Mouse (Mus musculus): ENCODE measurements at regions not wholly inside any gene's neighbourhood (a gene's known extent, or its start where the extent isn't known, plus 50 kb on each side); places are given as distances from the start of the nearest gene placed in this dataset.
"Not testable (repeated sequence)": the region's sequence is repeated elsewhere in the genome, so short reads cannot be mapped to it uniquely, and the experiment has no call there.

- no peak for DNase-seq (ENCODE audit: low spot score)
Measured at GRCm38 (mm10) chr8:56929076-56929475, 378.2 kb downstream of the Fbxo8 start.

- peak; percentile 33 for DNase-seq (ENCODE audit: low spot score)
Measured at GRCm38 (mm10) chr8:56932421-56932820, 381.5 kb downstream of the Fbxo8 start.

GRCm38 (mm10) chr8:56962186-56962585 is 358.6 kb upstream of the Hand2 start:
- DNase-seq (ENCODE audit: low spot score) = peak; percentile 48

DNA sequence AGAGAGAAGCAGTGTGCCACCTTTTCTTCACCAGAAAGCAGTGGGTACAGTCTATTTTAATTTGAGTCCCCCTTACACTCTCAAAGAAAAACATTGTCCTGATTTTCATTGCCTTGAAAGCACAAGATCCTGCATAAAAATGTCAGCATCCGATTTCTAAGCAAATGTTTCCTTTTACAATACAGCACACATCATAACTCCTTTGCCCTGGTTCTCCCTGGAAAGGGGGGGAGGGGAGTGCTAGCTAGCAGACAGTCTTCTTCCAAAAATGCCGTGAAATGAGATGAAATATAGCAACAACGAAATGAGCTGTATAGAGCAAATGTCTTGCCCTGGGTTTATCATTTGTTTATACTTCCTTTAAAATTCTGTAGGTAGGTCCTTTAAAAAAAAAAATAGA is 350.5 kb upstream of the Hand2 start:
- DNase-seq (ENCODE audit: low spot score) = no peak

GRCm38 (mm10) chr8:56978994-56979393 is 341.8 kb upstream of the Hand2 start:
- DNase-seq (ENCODE audit: low spot score) = no peak

DNA sequence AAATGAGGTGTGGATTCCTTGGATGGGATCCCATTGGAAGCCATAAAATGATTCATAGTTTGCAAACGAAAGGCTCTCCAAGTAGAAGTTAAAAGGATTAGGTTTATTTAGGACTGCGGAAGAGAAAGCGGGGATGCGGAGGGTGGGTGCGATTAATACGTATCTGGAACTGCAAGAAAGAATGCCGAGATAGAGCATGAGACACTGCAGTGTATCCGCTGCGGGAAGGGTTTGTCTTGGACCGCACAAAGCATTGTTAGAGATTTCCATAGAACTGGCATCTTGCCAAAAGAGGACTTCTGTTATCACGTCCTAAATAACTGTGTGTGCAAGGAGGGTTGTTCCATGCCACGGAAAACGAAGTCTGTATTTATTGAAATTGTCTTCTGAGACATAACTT is 341.4 kb upstream of the Hand2 start:
- DNase-seq (ENCODE audit: low spot score) = no peak

DNA sequence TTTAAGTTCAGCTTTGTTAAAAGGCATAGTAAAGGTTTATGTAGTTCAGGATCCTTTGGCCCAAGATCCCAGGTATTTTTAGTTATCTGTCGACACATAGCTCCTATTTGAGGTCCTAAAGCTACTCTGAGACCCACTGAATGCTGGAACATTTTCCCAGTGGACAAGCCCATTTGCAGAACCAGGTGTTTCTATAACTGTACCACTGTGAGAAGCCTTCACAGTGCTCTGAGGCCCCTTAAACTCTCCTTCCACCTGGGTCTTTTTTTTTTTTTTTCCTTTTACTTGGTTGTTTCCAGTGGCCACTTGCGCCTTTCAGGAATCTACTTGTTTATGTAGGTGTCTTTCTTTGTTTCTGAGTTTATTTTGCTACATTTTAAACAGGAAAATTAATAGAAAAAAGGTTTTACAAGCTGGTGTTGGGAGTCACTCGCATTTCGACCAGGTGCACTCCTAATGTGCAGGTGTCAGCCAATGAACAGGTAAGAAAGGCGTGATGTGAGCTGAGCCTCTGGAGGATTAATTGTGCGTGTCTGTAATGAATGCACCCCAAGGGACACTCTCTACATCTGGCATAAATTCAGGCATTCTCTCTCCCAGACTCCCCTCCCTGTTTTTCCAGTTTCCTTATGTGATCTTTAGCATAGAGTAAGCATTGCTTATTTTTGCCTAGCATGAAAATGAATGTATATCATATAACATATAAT is 310.3 kb upstream of the Hand2 start:
- DNase-seq (ENCODE audit: low spot score) = no peak

- DNase-seq (ENCODE audit: low spot score) = peak; percentile 17
Measured at GRCm38 (mm10) chr8:57013813-57014320, 306.9 kb upstream of the Hand2 start.

GRCm38 (mm10) chr8:57016329-57016728 is 304.5 kb upstream of the Hand2 start:
- no peak for DNase-seq (ENCODE audit: low spot score)

GRCm38 (mm10) chr8:57028096-57028495 is 292.7 kb upstream of the Hand2 start:
- DNase-seq (ENCODE audit: low spot score) = not testable (repeated sequence)

DNA sequence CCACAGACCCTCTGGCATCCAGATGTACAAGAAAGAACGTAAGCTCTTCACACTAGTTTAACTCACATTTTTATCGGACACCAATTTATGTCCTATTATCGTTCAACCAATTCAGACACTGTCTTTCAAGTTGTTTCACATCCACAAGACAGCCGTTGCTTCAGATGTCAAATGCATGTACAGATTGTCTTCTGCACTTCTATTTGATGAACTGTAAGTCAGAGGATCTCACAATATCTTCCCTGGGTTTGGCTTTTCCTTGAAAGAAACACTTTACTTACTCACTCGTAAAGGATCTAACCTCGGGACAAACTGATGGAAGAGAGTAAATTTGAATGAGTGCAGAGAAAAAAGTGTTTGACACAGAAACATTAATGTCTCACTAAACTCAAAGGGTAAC is 272.3 kb upstream of the Hand2 start:
- DNase-seq (ENCODE audit: low spot score) = no peak

DNA sequence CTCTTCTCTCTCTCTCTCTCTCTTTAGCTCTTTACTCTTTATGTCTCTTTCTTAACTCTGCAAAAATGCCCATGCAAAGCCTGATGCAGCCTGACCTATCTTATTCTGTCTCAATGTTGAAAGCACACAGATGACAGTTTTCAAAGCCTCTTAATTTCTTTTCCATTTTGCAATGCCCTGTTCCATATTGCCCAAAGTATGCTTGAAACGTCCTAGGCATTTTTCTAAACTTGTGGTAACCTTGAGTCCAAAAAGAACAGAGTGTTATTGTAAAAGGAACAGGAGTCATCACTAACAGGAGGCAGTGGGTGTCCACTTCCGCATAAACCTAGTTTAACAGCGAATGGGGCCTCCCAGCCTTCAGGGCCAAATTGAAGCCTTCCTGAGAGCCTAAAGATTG is 271.9 kb upstream of the Hand2 start:
- no peak for DNase-seq (ENCODE audit: low spot score)

DNA sequence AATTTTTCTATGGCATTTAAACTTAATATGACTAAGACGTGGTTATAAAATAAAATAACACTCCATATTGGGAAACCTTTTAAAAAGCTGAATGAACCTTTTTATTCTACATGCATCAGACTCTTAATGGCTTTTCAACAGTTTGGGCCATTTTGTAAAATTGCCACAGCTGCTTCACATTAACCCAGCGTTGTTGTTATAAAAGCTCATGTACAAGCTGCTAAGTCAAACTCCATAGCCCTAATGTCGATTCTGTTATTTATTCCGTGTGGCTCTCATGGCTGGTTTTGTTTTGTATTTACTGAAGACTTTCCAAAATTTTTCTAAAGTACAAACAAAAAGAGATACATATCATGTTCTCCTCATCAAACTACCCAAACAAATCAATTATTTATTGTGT is 268.1 kb upstream of the Hand2 start:
- DNase-seq (ENCODE audit: low spot score) = peak; percentile 42

- DNase-seq (ENCODE audit: low spot score) = no peak
Measured at GRCm38 (mm10) chr8:57076995-57077394, 243.8 kb upstream of the Hand2 start.

GRCm38 (mm10) chr8:57086811-57087210 is 234.0 kb upstream of the Hand2 start:
- no peak for DNase-seq (ENCODE audit: low spot score)

DNA sequence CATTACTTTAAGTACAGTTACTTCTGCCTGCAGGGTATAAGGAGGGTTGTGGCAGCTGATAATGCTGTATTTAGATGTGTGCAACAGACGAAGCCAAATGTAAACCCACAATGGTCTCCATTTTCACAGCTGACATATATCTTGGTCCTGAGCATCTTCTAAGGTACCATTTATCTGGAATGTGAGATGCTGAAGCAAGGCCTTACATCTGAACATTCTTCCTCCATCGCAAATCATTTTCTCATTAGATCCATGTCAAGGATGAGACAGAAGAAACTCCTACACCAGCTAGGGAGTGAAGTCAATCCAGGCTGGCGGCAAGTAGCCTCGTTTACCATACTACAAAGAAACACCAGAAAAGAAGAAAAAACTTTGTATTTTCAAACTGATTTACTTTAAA is 228.4 kb upstream of the Hand2 start:
- no peak for DNase-seq (ENCODE audit: low spot score)

DNA sequence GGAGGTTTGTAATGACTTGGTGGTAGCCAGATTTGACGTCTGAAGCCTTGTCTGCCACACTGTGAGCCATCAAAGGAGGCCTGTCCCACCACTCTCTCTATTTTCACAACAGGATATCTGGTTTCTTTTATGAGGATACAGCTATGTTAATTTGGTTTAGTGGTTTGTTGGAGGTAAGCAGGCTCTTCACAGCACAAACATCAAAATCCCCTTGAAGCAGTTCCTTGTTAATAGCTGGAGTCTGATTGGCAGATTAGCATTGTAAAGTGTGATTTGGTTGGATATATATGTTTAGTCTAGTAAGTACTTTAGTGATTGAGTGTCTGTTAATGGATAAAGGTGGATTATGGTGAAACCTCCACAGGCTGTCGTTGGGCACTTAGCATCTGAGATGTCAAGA is 225.6 kb upstream of the Hand2 start:
- no peak for DNase-seq (ENCODE audit: low spot score)

DNA sequence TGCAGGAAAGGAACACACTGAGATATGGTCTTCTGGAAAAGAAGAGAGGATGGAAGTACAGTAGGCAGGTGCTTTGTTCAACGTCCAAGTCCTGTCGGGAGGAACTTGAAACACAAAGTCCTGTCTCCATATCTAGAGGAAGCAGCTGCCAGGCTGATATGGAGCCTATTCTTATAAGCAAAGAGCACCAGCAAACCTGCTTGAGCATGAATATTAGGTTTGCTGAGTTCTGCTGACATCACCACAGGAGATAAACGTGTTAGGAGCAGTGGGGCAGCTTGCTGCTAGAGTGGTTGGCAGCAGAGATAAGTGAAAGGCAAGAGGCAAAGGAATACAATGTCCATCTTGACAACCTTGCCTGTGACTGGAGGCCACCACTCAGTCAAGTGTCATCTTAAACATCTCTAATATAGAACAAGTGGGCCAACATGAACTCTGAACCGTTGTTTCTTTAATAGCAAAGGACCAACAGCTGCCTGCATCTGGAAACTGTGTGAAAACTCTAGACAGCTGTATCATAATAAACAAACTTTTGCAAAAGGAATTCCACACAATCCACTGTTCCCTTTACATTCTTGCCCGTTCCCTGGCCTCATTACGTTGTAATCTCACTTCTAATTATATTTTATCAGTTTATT is 209.9 kb upstream of the Hand2 start:
- not testable (repeated sequence) for DNase-seq (ENCODE audit: low spot score)

- no peak for DNase-seq (ENCODE audit: low spot score)
Measured at GRCm38 (mm10) chr8:57111403-57111771, 209.4 kb upstream of the Hand2 start.

- DNase-seq (ENCODE audit: low spot score) = no peak
Measured at GRCm38 (mm10) chr8:57113915-57114314, 206.9 kb upstream of the Hand2 start.

GRCm38 (mm10) chr8:57115303-57115702 is 205.5 kb upstream of the Hand2 start:
- DNase-seq (ENCODE audit: low spot score) = no peak

- DNase-seq (ENCODE audit: low spot score) = no peak
Measured at GRCm38 (mm10) chr8:57134041-57134440, 186.7 kb upstream of the Hand2 start.

- DNase-seq (ENCODE audit: low spot score) = no peak
Measured at GRCm38 (mm10) chr8:57134726-57135125, 186.1 kb upstream of the Hand2 start.

- no peak for DNase-seq (ENCODE audit: low spot score)
Measured at GRCm38 (mm10) chr8:57148036-57148435, 172.7 kb upstream of the Hand2 start.
